Comparison of ENCODE assay signal across 9 mouse cellular contexts in the genomic region with DNA sequence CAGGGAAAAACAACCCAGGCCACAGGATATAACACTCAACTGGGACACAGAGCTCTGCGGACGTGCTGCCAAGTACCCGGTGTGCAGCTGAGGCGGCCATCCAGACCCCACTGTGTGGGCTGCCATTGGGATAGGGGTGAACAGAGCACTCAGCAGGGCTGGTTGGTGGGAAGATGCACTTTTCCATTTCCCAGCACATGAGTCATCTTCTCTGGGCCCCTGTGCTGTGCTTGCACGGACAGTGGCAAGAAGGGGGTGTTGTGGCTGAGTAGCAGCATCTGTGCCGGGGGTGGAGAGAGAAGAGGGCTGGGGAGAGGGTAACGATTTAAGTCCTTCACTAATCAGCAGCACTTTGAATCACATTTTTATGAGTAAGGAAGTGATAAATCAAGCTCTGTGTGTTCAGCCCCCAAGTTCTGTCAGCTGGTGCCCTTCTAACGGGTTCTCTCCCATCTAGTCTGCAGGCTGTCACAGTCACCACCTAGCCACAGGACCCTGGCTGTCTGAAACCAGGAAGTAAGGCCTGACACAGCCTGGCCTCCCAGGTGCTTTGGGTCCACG.
DNase-seq lines count a peak whose midpoint lies in the region; ATAC-seq and TF ChIP-seq lines count a peak whose summit lies in the region.
"Had no signal": no experiment of that assay in that cellular context is flagged by ENCODE, and none has a peak within 500 bp of the region (broad histone marks: within the 10 kb centered on the region; RNA-seq: fewer than 3 reads in every experiment).

No protein-coding gene starts in this region.

- H3K9ac ChIP-seq in heart, postnatal 0 days (replicated peaks; ENCODE audit: low read depth, low read length) = no peak overlapping the region
- H3K9ac ChIP-seq in midbrain, postnatal 0 days (replicated peaks; ENCODE audit: low read length, poor library complexity, severe bottlenecking) = no peak overlapping the region
- H3K9ac ChIP-seq: liver, embryonic 14.5 days; neural tube, embryonic 15.5 days had no signal

- 0 out of 2 replicates have a peak overlapping the region, but pooled peaks have one; percentile 18 for H3K27ac ChIP-seq in heart, postnatal 0 days (ENCODE audit: low read depth)
- no peak overlapping the region for H3K27ac ChIP-seq in midbrain, postnatal 0 days (ENCODE audit: low read depth, low read length)
- H3K27ac ChIP-seq: liver, embryonic 14.5 days; neural tube, embryonic 15.5 days had no signal

- no peak for ATAC-seq in heart, postnatal 0 days (ENCODE audit: insufficient read depth, low read depth)
- no peak for ATAC-seq in midbrain, postnatal 0 days (ENCODE audit: low FRiP score)

- 55% methylated on average over 9 of the region's 9 CpGs for WGBS in heart, postnatal 0 days
- 85% methylated on average over 9 of the region's 9 CpGs for WGBS in midbrain, postnatal 0 days

- no peaks in the 10 kb centered on the region for H3K27me3 ChIP-seq in heart, postnatal 0 days (ENCODE audit: control insufficient read depth, insufficient read depth, low read length)
- no peaks in the 10 kb centered on the region for H3K27me3 ChIP-seq in midbrain, postnatal 0 days (ENCODE audit: insufficient read depth, low read length)
- H3K27me3 ChIP-seq: neural tube, embryonic 15.5 days had no signal

- peak; percentile 27 for DNase-seq in left cerebral cortex, adult 11 months (ENCODE audit: low spot score)
- DNase-seq in left cerebral cortex, postnatal 4 days = no peak
- DNase-seq in brain, adult 2 months (ENCODE audit: low read depth, low spot score) = peak; percentile 88
- DNase-seq in heart, postnatal 0 days (ENCODE audit: low spot score) = no peak
- DNase-seq in lung, postnatal 4 days = peak; percentile 18 to 40
- no peak for DNase-seq in midbrain, postnatal 0 days (ENCODE audit: low spot score)
- DNase-seq in adrenal gland, adult 8-10 months = no peak

- no peak overlapping the region for H3K4me2 ChIP-seq in heart, postnatal 0 days (ENCODE audit: low read depth, low read length)
- no peak overlapping the region for H3K4me2 ChIP-seq in midbrain, postnatal 0 days (ENCODE audit: low read depth, low read length, poor library complexity, severe bottlenecking)
- H3K4me2 ChIP-seq: neural tube, embryonic 15.5 days had no signal

- peaks cover 13% of the 10 kb centered on the region for H3K4me1 ChIP-seq in heart, postnatal 0 days (ENCODE audit: control insufficient read depth, insufficient read depth)
- H3K4me1 ChIP-seq in midbrain, postnatal 0 days (ENCODE audit: insufficient read depth, low read length) = no peaks in the 10 kb centered on the region

- TF ChIP-seq EP300 in heart, postnatal 0 days (IDR thresholded peaks at IDR 0.05; ENCODE audit: low read depth) = no peak

- H3K36me3 ChIP-seq in heart, postnatal 0 days (replicated peaks; ENCODE audit: control insufficient read depth, insufficient read depth, low read length) = peaks cover 33% of the 10 kb centered on the region
- H3K36me3 ChIP-seq in midbrain, postnatal 0 days (ENCODE audit: insufficient read depth, low read length) = peaks cover 20% of the 10 kb centered on the region

- no peaks in the 10 kb centered on the region for H3K9me3 ChIP-seq in heart, postnatal 0 days (replicated peaks; ENCODE audit: control insufficient read depth, low read length)
- H3K9me3 ChIP-seq in midbrain, postnatal 0 days (ENCODE audit: low read length) = no peaks in the 10 kb centered on the region
- H3K9me3 ChIP-seq: neural tube, embryonic 15.5 days had no signal

- intact Hi-C loops in left cerebral cortex, postnatal 4 days (cut with DNase I) = loop anchor here (5.0 kb wide), 1 partner anchor 90 kb away; no protein-coding TSS in a partner anchor

- H3K4me3 ChIP-seq in heart, postnatal 0 days (ENCODE audit: low read depth, low read length) = no peak overlapping the region
- no peak overlapping the region for H3K4me3 ChIP-seq in midbrain, postnatal 0 days (ENCODE audit: low read depth, low read length)
- H3K4me3 ChIP-seq: neural tube, embryonic 15.5 days had no signal

- no peak for TF ChIP-seq CTCF in heart, postnatal 0 days (IDR thresholded peaks at IDR 0.05; ENCODE audit: low read depth)
- TF ChIP-seq CTCF in midbrain, postnatal 0 days (IDR thresholded peaks at IDR 0.05) = no peak

Comparison
In these comparisons a context has a peak if more than half of its experiments do, and no peak if none do; other contexts are left out.
1. DNase-seq: peak in left cerebral cortex, adult 11 months (single experiment), brain, adult 2 months (single experiment) and lung, postnatal 4 days (2 of 2); none in left cerebral cortex, postnatal 4 days (single experiment), heart, postnatal 0 days (single experiment), midbrain, postnatal 0 days (single experiment) and adrenal gland, adult 8-10 months (single experiment).